Comparison of ENCODE assay signal across 12 mouse cellular contexts in the genomic region with DNA sequence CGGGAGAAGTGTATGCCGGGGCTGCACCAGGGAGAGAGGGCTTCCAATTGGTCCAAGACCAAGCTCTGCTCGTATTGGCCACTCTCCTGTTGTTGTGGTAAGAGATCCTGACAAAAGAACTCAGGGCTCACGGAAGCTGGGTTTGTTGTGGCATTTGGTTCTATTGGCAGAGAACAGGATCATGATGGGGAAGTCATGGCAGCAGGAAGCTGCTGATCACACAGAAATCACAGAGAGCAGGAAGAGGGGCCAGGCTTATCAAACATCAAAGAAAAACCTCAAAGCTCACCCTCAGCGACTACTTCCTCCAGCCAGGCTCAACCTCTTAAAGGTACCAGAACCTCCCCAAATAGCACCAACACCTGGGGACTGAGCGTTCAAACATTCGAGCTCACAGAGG. TPM values are rescaled to one million over a fixed set of nuclear protein-coding genes. Genes with fewer than 3 reads are reported as not detected.
DNase-seq lines count a peak whose midpoint lies in the region; ATAC-seq lines count a peak whose summit lies in the region.
"Had no signal": no experiment of that assay in that cellular context is flagged by ENCODE, and none has a peak within 500 bp of the region (broad histone marks: within the 10 kb centered on the region; RNA-seq: fewer than 3 reads in every experiment).

No protein-coding gene starts in this region.

- no peaks in the 10 kb centered on the region for H3K9me3 ChIP-seq in hindbrain, embryonic 14.5 days (ENCODE audit: control insufficient read depth, low read length)
- no peaks in the 10 kb centered on the region for H3K9me3 ChIP-seq in hindbrain, embryonic 13.5 days
- no peaks in the 10 kb centered on the region for H3K9me3 ChIP-seq in intestine, embryonic 15.5 days
- H3K9me3 ChIP-seq in forebrain, embryonic 10.5 days, result no peaks in the 10 kb centered on the region
- H3K9me3 ChIP-seq: G1E; limb, embryonic 15.5 days had no signal

- no peak for DNase-seq in hindbrain, embryonic 14.5 days (ENCODE audit: low spot score)
- peak; percentile 66 for DNase-seq in 416B (ENCODE audit: low read depth)
- peak; percentile 42 for DNase-seq in ZHBTc4 (ENCODE audit: low read depth, low spot score)
- DNase-seq in urinary bladder, adult 18-20 months (ENCODE audit: low spot score in 2 of 2), result no peak
- no peak for DNase-seq in urinary bladder, postnatal 25 days (ENCODE audit: low spot score)
- no peak for DNase-seq in forebrain, embryonic 10.5 days (ENCODE audit: extremely low spot score, low spot score)
- DNase-seq: midbrain, embryonic 14.5 days; retina, postnatal 1 day had no signal

- 37% methylated on average over 7 of the region's 7 CpGs for WGBS in hindbrain, embryonic 14.5 days
- WGBS in hindbrain, embryonic 13.5 days, result 36% methylated on average over 7 of the region's 7 CpGs
- 30% methylated on average over 7 of the region's 7 CpGs for WGBS in intestine, embryonic 15.5 days
- 39% methylated on average over 7 of the region's 7 CpGs for WGBS in forebrain, embryonic 10.5 days

- no peaks in the 10 kb centered on the region for H3K36me3 ChIP-seq in hindbrain, embryonic 14.5 days (replicated peaks; ENCODE audit: control insufficient read depth, insufficient read depth)
- no peaks in the 10 kb centered on the region for H3K36me3 ChIP-seq in hindbrain, embryonic 13.5 days
- H3K36me3 ChIP-seq in intestine, embryonic 15.5 days, result no peaks in the 10 kb centered on the region
- no peaks in the 10 kb centered on the region for H3K36me3 ChIP-seq in forebrain, embryonic 10.5 days (replicated peaks)
- H3K36me3 ChIP-seq: G1E; limb, embryonic 15.5 days had no signal

- no peak for ATAC-seq in hindbrain, embryonic 14.5 days (ENCODE audit: low FRiP score)
- no peak for ATAC-seq in hindbrain, embryonic 13.5 days (ENCODE audit: low FRiP score)
- no peak for ATAC-seq in intestine, embryonic 15.5 days

- 0 out of 2 replicates have a peak overlapping the region, but pooled peaks have one; percentile 3 for H3K4me2 ChIP-seq in hindbrain, embryonic 14.5 days (replicated peaks)
- H3K4me2 ChIP-seq in hindbrain, embryonic 13.5 days, result no peak overlapping the region
- peak overlapping the region; percentile 15; the same call in 1 of the 2 replicates for H3K4me2 ChIP-seq in intestine, embryonic 15.5 days (replicated peaks)
- H3K4me2 ChIP-seq: limb, embryonic 15.5 days had no signal

- no peaks in the 10 kb centered on the region for H3K27me3 ChIP-seq in hindbrain, embryonic 14.5 days (ENCODE audit: control insufficient read depth, insufficient read depth, low read length)
- H3K27me3 ChIP-seq in hindbrain, embryonic 13.5 days, result no peaks in the 10 kb centered on the region
- H3K27me3 ChIP-seq in intestine, embryonic 15.5 days (replicated peaks), result no peaks in the 10 kb centered on the region
- peaks cover 30% of the 10 kb centered on the region for H3K27me3 ChIP-seq in forebrain, embryonic 10.5 days (ENCODE audit: poor library complexity, severe bottlenecking)
- H3K27me3 ChIP-seq: limb, embryonic 15.5 days had no signal

- no peak overlapping the region for H3K9ac ChIP-seq in hindbrain, embryonic 14.5 days
- H3K9ac ChIP-seq in hindbrain, embryonic 13.5 days, result no peak overlapping the region
- H3K9ac ChIP-seq in intestine, embryonic 15.5 days, result no peak overlapping the region
- H3K9ac ChIP-seq: limb, embryonic 15.5 days had no signal

- no peak overlapping the region for H3K4me3 ChIP-seq in hindbrain, embryonic 14.5 days (replicated peaks; ENCODE audit: low read length)
- no peak overlapping the region for H3K4me3 ChIP-seq in hindbrain, embryonic 13.5 days
- H3K4me3 ChIP-seq in intestine, embryonic 15.5 days (replicated peaks), result no peak overlapping the region
- H3K4me3 ChIP-seq in forebrain, embryonic 10.5 days, result no peak overlapping the region
- H3K4me3 ChIP-seq: limb, embryonic 15.5 days had no signal

- H3K4me1 ChIP-seq in hindbrain, embryonic 14.5 days (replicated peaks; ENCODE audit: control insufficient read depth, insufficient read depth, low read length), result no peaks in the 10 kb centered on the region
- no peaks in the 10 kb centered on the region for H3K4me1 ChIP-seq in hindbrain, embryonic 13.5 days (replicated peaks)
- peaks cover 17% of the 10 kb centered on the region for H3K4me1 ChIP-seq in intestine, embryonic 15.5 days (replicated peaks)
- peaks cover 48% of the 10 kb centered on the region for H3K4me1 ChIP-seq in forebrain, embryonic 10.5 days

- no peak overlapping the region for H3K27ac ChIP-seq in hindbrain, embryonic 14.5 days
- H3K27ac ChIP-seq in hindbrain, embryonic 13.5 days, result no peak overlapping the region
- H3K27ac ChIP-seq in intestine, embryonic 15.5 days, result no peak overlapping the region
- H3K27ac ChIP-seq in forebrain, embryonic 10.5 days, result no peak overlapping the region; the same call in 1 of the 2 replicates
- H3K27ac ChIP-seq: limb, embryonic 15.5 days had no signal

RNA-seq across cellular contexts. Expression of a gene that starts 41.3 kb away (rescaled TPM):
- 1.4 and 1.8 TPM in 2 replicates for polyA plus RNA-seq in hindbrain, embryonic 14.5 days (2014; fragmentation: Nextera tagmentation; extraction: Ambion mirVana)
- 1.2 and 1.5 TPM in 2 replicates for polyA plus RNA-seq in hindbrain, embryonic 13.5 days (2015; fragmentation: Nextera tagmentation; extraction: Ambion mirVana)
- polyA plus RNA-seq in intestine, embryonic 15.5 days (2015; fragmentation: Nextera tagmentation; extraction: Ambion mirVana), result 4.1 and 4.9 TPM in 2 replicates
- polyA plus RNA-seq in forebrain, embryonic 10.5 days (2016; fragmentation: Nextera tagmentation; extraction: Ambion mirVana), result 2.9 and 3.4 TPM in 2 replicates
- polyA plus RNA-seq: G1E had no signal

RNA-seq across cellular contexts. Expression of a gene that starts 58.9 kb away (rescaled TPM):
- 161 and 166 TPM in 2 replicates for polyA plus RNA-seq in hindbrain, embryonic 14.5 days (2014; fragmentation: Nextera tagmentation; extraction: Ambion mirVana)
- 105 and 109 TPM in 2 replicates for polyA plus RNA-seq in hindbrain, embryonic 13.5 days (2015; fragmentation: Nextera tagmentation; extraction: Ambion mirVana)
- polyA plus RNA-seq in intestine, embryonic 15.5 days (2015; fragmentation: Nextera tagmentation; extraction: Ambion mirVana), result 91.3 and 94.3 TPM in 2 replicates
- 49.9 and 51.9 TPM in 2 replicates for polyA plus RNA-seq in forebrain, embryonic 10.5 days (2016; fragmentation: Nextera tagmentation; extraction: Ambion mirVana)

Comparison
In these comparisons a context has a peak if more than half of its experiments do, and no peak if none do; other contexts are left out.
1. DNase-seq: peak in 416B (single experiment) and ZHBTc4 (single experiment); none in hindbrain, embryonic 14.5 days (single experiment), urinary bladder, adult 18-20 months (0 of 2), urinary bladder, postnatal 25 days (single experiment) and forebrain, embryonic 10.5 days (single experiment).